Mouse (Mus musculus): ENCODE data around the gene Prm1.

GRCm38 (mm10) chr16:10749824-10750223 is 55.8 kb downstream of the Prm1 start:
- TF ChIP-seq CTCF (IDR thresholded peaks at IDR 0.05; ENCODE audit: insufficient read depth, low read depth, low read length) (no peak), POLR2A (IDR thresholded peaks at IDR 0.05; ENCODE audit: insufficient read depth, low read depth, low read length) (no peak)

All from olfactory bulb, adult 2 months (tissue).